Mouse (Mus musculus) left cerebral cortex, postnatal 4 days (tissue): ENCODE results near the gene Ccp110. TPM values are rescaled to one million over a fixed set of nuclear protein-coding genes. Genes with fewer than 3 reads are reported as not detected.
A peak's percentile ranks its signal among the peaks of the same experiment; 100 is the strongest.

Experiments
- DNase-seq: peaks from one replicate; pipeline ENCODE4 v3.0.0-alpha.2; 2022
- intact Hi-C: fragments of 180-260 bp; cut with DNase I; formaldehyde crosslinking; loops from one replicate; pipeline ENCODE4 v1.15.1; 2025
- total RNA-seq, 2 experiments: library from RNA; stranded (reverse); gene quantifications; 2 replicates each; pipeline ENCODE4 v1.2.3; 2021

Ccp110 gene
- total RNA-seq, 2 experiments from 2014 or later, result 40.3 to 43.4 TPM

DNA sequence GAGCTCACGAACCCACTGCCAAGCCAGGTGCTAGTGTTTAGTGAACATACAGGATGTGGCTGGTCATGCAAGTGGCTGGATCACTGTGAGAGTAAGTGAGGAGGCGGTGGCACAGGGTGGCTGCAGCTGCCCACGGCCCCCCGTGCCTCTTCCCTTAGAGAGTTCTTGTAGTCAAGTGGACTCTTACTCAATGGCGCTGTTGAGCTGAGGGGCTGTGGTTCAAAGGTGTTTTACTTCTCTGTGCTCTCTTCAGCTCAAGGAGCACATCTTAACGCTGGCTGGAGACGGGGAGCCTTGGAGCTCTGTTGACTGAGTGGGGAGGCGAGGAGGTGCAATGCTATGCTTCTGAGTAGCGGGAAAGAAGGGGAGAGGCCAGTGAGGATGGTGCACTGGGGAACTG, 11.6 kb downstream of the Ccp110 start:
- intact Hi-C loops, result no loop called here
- no peak for DNase-seq

DNA sequence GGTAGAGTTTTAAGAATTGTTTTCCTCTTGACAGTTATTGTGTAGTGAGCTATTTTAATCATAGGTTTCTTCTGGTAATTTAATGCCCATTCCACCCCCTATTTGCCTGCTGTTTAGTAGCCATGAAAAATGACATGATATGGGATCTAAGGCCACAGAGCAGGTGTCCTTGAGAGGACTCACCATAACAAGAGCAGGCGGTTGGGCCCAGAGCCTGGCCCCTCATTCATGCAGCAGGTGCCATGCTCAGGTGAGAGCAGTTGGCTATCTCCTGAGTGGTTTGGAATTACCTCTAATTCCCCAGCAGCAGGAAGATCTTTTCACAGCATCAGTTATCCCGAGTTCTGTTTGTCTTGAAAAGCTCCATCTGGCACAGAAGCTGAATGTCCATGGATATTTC, 13.1 kb downstream of the Ccp110 start:
- no peak for DNase-seq
- intact Hi-C loops, result no loop called here

DNA sequence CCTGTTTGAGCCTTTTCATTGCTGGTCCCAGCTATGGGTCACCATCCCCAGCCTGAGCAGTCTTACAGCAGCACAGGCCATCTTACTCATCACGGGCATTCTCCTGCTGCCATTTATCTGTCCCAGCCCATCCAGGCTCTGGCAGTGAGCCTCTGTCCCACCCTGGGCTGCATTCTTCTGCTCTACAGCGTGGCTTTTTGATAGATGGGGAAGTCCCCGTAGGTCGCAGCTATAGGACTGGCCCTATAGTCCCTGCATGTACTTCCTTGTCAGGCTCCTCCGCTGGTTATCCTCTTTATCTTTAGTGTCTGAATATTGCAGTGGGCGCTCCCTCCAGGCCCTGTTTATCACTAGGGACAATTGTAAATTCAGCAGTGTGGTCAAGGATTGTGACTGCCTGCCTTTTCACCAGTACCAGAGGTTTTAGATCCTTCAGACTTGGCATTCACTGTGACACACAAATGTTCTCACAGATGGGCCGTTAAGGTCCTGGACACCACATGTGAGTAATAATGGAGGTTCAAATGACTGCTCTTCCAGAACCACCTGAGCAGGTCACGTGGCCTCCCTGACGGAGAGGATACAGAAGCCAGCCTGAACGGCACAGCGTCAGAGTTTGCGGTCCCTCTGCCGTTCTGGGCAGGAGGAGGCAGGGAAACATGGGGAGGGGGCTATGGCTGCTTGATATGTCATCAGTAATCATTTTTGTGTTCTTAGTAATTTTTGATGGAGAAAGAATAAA, 16.7 kb downstream of the Ccp110 start:
- intact Hi-C loops, result no loop called here
- DNase-seq, result no peak

GRCm38 (mm10) chr7:118731781-118732180, 19.4 kb downstream of the Ccp110 start:
- intact Hi-C loops, result no loop called here
- DNase-seq, result no peak

DNA sequence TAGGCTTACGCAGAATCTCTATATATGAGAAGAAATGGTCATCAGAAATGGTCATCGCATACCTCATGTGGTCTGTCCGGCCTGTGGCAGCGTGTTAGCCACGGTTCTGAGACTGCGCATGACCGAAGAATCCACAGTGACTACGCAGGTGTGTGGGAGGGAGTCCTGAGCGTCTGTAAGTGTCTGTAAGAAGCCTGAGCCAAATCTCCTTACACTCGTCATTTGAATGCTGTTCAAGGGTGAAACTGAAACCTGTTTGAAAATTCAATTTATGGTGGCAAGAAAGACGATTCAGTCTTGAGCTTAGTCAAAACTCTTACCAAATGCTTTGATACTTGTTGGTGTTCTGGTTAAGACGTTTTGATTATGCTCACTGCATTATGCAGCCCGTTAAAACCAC, 20.9 kb downstream of the Ccp110 start:
- intact Hi-C loops, result no loop called here
- no peak for DNase-seq

GRCm38 (mm10) chr7:118738730-118739129, 26.4 kb downstream of the Ccp110 start:
- DNase-seq, result no peak
- intact Hi-C loops, result no loop called here

GRCm38 (mm10) chr7:118739975-118740531, 27.7 kb downstream of the Ccp110 start, which contains the start of gene Vps35l:
Vps35l (plus strand) TSS chr7:118740226.
- intact Hi-C loops, result no loop called here
- DNase-seq, result peak; percentile 88

GRCm38 (mm10) chr7:118740532-118741338, 28.4 kb downstream of the Ccp110 start:
- intact Hi-C loops, result no loop called here

DNA sequence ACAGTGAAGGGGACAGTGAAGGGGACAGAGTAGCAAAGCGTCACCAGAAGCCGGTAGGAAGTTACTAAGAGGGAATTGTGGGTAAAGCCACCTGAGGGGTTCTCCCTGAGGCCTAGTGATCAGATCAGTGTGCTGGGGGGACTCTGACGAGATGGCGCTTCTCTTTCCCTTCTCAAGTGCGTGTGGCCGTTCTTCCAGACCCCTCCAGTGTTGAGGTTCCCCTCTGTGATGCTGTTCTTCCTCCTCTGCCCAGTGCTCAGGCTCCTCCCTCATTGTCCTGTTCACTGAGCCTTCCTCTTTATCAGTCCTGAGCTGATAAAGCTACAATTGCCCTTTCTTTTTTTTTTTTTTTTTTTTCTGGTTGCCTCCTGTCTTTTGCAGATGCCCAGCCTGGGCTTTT, 29.9 kb downstream of the Ccp110 start:
- intact Hi-C loops, result no loop called here
- no peak for DNase-seq

More at GRCm38 (mm10) chr7:118740532-118741338, 28.4 kb downstream of the Ccp110 start:
- peak; percentile 98 for DNase-seq

DNA sequence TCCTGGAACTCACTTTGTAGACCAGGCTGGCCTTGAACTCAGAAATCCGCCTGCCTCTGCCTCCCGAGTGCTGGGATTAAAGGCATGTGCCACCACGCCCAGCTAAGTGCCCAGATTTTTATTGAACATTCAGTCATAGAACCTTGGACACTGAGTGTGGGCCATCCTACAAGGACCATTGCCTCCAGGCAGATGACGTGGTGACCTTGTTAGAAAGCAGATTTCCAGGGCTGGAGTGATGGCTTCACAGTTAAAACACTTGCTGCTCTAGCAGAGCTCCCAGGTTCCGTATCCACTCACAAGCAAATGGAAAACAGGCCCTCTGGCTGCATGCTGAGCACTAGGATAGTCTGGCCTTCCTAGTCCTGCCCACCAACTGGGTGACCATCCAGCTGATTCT, 32.4 kb downstream of the Ccp110 start:
- no peak for DNase-seq
- intact Hi-C loops, result no loop called here

DNA sequence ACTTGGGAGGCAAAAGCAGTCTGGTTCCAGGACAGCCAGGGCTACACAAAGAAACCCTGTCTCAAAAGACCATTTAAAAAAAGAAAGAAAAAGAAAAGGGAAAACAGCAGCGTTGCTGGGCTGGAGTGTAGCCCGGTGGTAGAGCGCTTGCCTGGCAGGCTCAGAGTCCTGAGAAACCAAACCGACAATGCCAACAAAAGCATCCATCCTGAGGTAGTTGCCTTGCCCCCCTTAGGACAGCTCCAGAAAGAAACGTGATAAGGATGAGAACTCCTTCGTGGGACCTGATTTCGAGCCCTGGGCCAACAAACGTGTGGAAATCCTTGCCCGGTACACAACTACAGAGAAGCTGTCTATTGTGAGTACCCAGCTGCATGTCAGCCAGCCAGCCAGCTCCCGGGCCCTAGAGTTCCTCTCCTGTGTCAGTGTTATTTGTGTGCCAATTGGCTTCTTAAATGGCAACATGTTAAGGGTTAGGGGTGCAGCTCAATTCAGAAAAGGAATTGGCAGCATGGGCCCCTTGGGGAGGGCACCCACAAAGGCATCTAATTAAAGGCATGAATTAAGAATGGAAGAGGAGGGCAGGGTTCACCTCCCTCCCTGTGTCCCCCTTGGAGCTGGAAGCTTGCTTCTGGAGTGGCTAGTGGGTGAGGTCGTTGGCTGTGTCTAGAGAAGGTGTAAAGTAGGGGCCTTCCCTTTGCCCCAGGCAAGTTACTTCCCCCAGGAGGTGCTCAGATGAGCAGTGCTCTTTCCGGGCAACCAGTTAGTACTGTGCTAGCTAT, 35.7 kb downstream of the Ccp110 start:
- DNase-seq, result no peak
- intact Hi-C loops, result no loop called here

GRCm38 (mm10) chr7:118749706-118750105, 37.4 kb downstream of the Ccp110 start:
- DNase-seq, result no peak
- intact Hi-C loops, result no loop called here

DNA sequence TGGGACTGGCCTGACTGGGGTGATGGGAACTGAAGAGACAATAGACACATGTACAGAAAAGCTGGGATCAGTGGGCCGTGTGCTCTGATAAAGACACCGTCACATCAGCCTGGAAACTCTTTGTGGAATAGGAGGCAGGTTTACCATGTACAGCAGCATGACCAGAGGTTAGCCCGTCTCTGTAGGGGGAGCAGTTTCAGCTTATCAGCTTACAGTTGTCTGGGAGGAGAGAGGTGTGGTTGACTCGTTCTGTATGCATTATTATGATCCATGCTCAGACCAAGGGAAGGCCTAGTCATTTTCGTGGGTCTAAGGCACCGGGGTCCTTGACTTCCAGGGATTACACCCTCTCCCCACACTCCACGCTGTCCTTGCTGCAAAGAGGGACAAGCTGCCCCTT, 39.3 kb downstream of the Ccp110 start:
- intact Hi-C loops, result no loop called here
- no peak for DNase-seq

GRCm38 (mm10) chr7:118755756-118756155, 43.4 kb downstream of the Ccp110 start:
- intact Hi-C loops, result no loop called here
- no peak for DNase-seq

DNA sequence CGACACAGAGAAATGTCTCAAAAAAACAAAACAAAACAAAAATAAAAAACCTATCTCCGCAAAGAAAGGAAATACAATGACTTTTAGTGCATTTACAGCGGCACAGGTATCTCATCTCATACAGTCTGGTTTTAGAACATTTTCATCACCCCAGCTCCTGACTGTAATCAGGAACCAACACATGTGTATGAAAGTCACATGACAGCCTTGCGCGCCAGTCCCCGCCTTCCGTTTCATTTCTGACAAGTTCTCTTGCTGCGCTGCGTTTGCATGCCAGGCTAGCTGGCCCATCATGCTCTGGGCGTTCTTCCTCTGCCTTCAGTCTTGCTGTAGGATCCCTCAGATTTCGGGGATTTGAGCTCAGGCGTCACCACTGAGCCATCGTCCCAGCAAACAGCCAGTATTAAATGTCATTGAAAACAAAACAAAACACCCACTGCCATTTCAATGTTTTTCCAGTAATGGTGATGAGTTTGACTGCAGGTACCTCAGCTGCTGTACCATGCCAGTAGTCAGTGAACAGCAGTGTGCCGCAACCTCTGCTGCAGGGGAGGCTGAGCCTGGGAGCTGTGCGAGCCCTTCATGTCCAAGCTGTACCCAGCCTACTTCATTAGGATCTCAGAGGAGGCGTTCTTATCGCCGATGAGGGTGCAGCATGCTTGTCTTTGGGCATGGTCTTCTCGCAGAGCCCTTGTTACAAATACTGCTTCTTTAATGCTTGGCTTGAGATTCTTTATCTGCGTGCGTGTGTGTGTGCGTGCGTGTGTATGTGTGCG, 44.3 kb downstream of the Ccp110 start:
- intact Hi-C loops, result no loop called here
- no peak for DNase-seq

- DNase-seq, result no peak
- intact Hi-C loops, result no loop called here
These were observed 46.0 kb downstream of the Ccp110 start for GRCm38 (mm10) chr7:118758369-118758768.

GRCm38 (mm10) chr7:118759372-118759771, 47.0 kb downstream of the Ccp110 start:
- DNase-seq, result no peak
- intact Hi-C loops, result no loop called here

- DNase-seq, result no peak
- intact Hi-C loops, result no loop called here
These were observed 51.6 kb downstream of the Ccp110 start for GRCm38 (mm10) chr7:118763939-118764338.

GRCm38 (mm10) chr7:118764725-118765124, 52.4 kb downstream of the Ccp110 start:
- intact Hi-C loops, result no loop called here
- DNase-seq, result no peak

- intact Hi-C loops, result loop anchor here (1.0 kb wide), 1 partner anchor 231 kb away; no protein-coding TSS in a partner anchor
- DNase-seq, result no peak
These were observed 53.3 kb downstream of the Ccp110 start for GRCm38 (mm10) chr7:118765604-118766003.
